Mouse (Mus musculus) midbrain, embryonic 15.5 days (tissue): ENCODE data around the gene Abi1. TPM values are rescaled to one million over a fixed set of nuclear protein-coding genes. Genes with fewer than 3 reads are reported as not detected.
"Not testable (repeated sequence)": the region's sequence is repeated elsewhere in the genome, so short reads cannot be mapped to it uniquely, and the experiment has no call there.

Source experiments
- ATAC-seq: fragments of 200-750 bp; cut with Nextera tagmentation; replicated peaks from 2 replicates; pipeline ENCODE4 v1.8.0; 2017; ENCODE audit warnings: moderate TSS enrichment
- H3K27ac ChIP-seq: fragments of 300-500 bp; sonication (generic); 2 replicates; pipeline ENCODE4 v1.5.1; 2015; ENCODE audit warnings: mild to moderate bottlenecking, inconsistent platforms
- H3K27me3 ChIP-seq: fragments of 300-500 bp; sonication (generic); replicated peaks from 2 replicates; pipeline ENCODE4 v1.6.1; 2015; ENCODE audit warnings: inconsistent platforms
- H3K36me3 ChIP-seq: fragments of 300-500 bp; sonication (generic); replicated peaks from 2 replicates; pipeline ENCODE4 v1.6.1; 2015; ENCODE audit warnings: inconsistent platforms
- H3K4me1 ChIP-seq: fragments of 300-500 bp; sonication (generic); 2 replicates; pipeline ENCODE4 v1.6.1; 2015; ENCODE audit warnings: inconsistent platforms
- H3K4me2 ChIP-seq: fragments of 300-500 bp; sonication (generic); 2 replicates; pipeline ENCODE4 v1.6.1; 2015; ENCODE audit warnings: inconsistent platforms, mild to moderate bottlenecking, moderate library complexity
- H3K4me3 ChIP-seq: fragments of 300-500 bp; sonication (generic); 2 replicates; pipeline ENCODE4 v1.5.1; 2015; ENCODE audit warnings: mild to moderate bottlenecking, inconsistent platforms
- H3K9ac ChIP-seq: fragments of 300-500 bp; sonication (generic); 2 replicates; pipeline ENCODE4 v1.6.1; 2015; ENCODE audit warnings: mild to moderate bottlenecking, inconsistent platforms
- H3K9me3 ChIP-seq: fragments of 300-500 bp; sonication (generic); 2 replicates; pipeline ENCODE4 v1.6.1; 2016; ENCODE audit warnings: inconsistent platforms
- whole genome bisulfite sequencing: fragments of 180-500 bp; shearing (Covaris S2); methylation state at CpG from one replicate; pipeline ENCODE4 v1.1.7; 2015; ENCODE audit warnings: mixed read lengths; 5-methylcytosine and 5-hydroxymethylcytosine counted together
- polyA plus RNA-seq: library from polyadenylated mRNA; unstranded; fragments of >200 nt; fragmentation: Nextera tagmentation; extraction: Ambion mirVana; gene quantifications from 2 replicates; pipeline ENCODE4 v1.2.1, GENCODE M21; 2015

Abi1 gene
- polyA plus RNA-seq, 1 experiment from 2014 or later, result 63.1 TPM

- 94% methylated on average over 4 of the region's 4 CpGs for whole genome bisulfite sequencing
- H3K9me3 ChIP-seq, result no peaks in the 10 kb centered on the region
- H3K4me3 ChIP-seq, result no peak overlapping the region
- no peak overlapping the region for H3K9ac ChIP-seq
- ATAC-seq, result no peak
- no peaks in the 10 kb centered on the region for H3K27me3 ChIP-seq
- H3K4me1 ChIP-seq, result no peaks in the 10 kb centered on the region
- no peaks in the 10 kb centered on the region for H3K36me3 ChIP-seq
- H3K4me2 ChIP-seq, result no peak overlapping the region
- H3K27ac ChIP-seq, result no peak overlapping the region
These were observed 16.2 kb downstream of the Abi1 start for GRCm38 (mm10) chr2:23023714-23024282.

- Histone ChIP-seq H3K27ac (no peak overlapping the region), H3K9ac (no peak overlapping the region), H3K27me3 (no peaks in the 10 kb centered on the region), H3K36me3 (no peaks in the 10 kb centered on the region), H3K4me1 (no peaks in the 10 kb centered on the region), H3K9me3 (no peaks in the 10 kb centered on the region), H3K4me3 (no peak overlapping the region), H3K4me2 (no peak overlapping the region)
- ATAC-seq, result no peak
- 77% methylated on average over 3 of the region's 3 CpGs for WGBS
These were observed 17.0 kb downstream of the Abi1 start for GRCm38 (mm10) chr2:23023023-23023422.

GRCm38 (mm10) chr2:23021721-23022120 is 18.3 kb downstream of the Abi1 start:
- Histone ChIP-seq H3K9ac (no peak overlapping the region), H3K4me2 (no peak overlapping the region), H3K27me3 (no peaks in the 10 kb centered on the region), H3K4me3 (no peak overlapping the region), H3K27ac (no peak overlapping the region), H3K9me3 (no peaks in the 10 kb centered on the region), H3K36me3 (no peaks in the 10 kb centered on the region), H3K4me1 (no peaks in the 10 kb centered on the region)
- no peak for ATAC-seq
- WGBS, result 50% methylated on average over 4 of the region's 4 CpGs

- 88% methylated on average over 4 of the region's 4 CpGs for WGBS
- Histone ChIP-seq H3K4me2 (no peak overlapping the region), H3K36me3 (no peaks in the 10 kb centered on the region), H3K9ac (no peak overlapping the region), H3K4me3 (no peak overlapping the region), H3K27me3 (no peaks in the 10 kb centered on the region), H3K27ac (no peak overlapping the region), H3K9me3 (no peaks in the 10 kb centered on the region), H3K4me1 (no peaks in the 10 kb centered on the region)
- ATAC-seq, result no peak
These were observed 18.7 kb downstream of the Abi1 start for GRCm38 (mm10) chr2:23021320-23021719.

- WGBS, result 90% methylated on average over 2 of the region's 2 CpGs
- Histone ChIP-seq H3K4me2 (no peak overlapping the region), H3K36me3 (no peaks in the 10 kb centered on the region), H3K4me1 (no peaks in the 10 kb centered on the region), H3K27ac (no peak overlapping the region), H3K9me3 (no peaks in the 10 kb centered on the region), H3K4me3 (no peak overlapping the region), H3K9ac (no peak overlapping the region), H3K27me3 (no peaks in the 10 kb centered on the region)
- ATAC-seq, result no peak
These were observed 20.9 kb downstream of the Abi1 start for GRCm38 (mm10) chr2:23019170-23019569.

- H3K9ac ChIP-seq, result no peak overlapping the region
- no peaks in the 10 kb centered on the region for H3K36me3 ChIP-seq
- no peak overlapping the region for H3K4me2 ChIP-seq
- no peaks in the 10 kb centered on the region for H3K9me3 ChIP-seq
- no peak overlapping the region for H3K27ac ChIP-seq
- WGBS, result 90% methylated on average over 3 of the region's 3 CpGs
- ATAC-seq, result no peak
- H3K27me3 ChIP-seq, result no peaks in the 10 kb centered on the region
- H3K4me3 ChIP-seq, result no peak overlapping the region
- H3K4me1 ChIP-seq, result no peaks in the 10 kb centered on the region
These were observed 23.9 kb downstream of the Abi1 start for GRCm38 (mm10) chr2:23016121-23016520.

GRCm38 (mm10) chr2:23015335-23015734 is 24.7 kb downstream of the Abi1 start:
- Histone ChIP-seq H3K27ac (no peak overlapping the region), H3K9ac (no peak overlapping the region), H3K9me3 (no peaks in the 10 kb centered on the region), H3K4me3 (no peak overlapping the region), H3K4me2 (no peak overlapping the region), H3K27me3 (no peaks in the 10 kb centered on the region), H3K36me3 (no peaks in the 10 kb centered on the region), H3K4me1 (no peaks in the 10 kb centered on the region)
- peak; percentile 65 for ATAC-seq
- WGBS, result 56% methylated on average over 18 of the region's 18 CpGs

GRCm38 (mm10) chr2:23014935-23015334 is 25.1 kb downstream of the Abi1 start:
- H3K27me3 ChIP-seq, H3K9me3 ChIP-seq, ATAC-seq, H3K27ac ChIP-seq, H3K4me1 ChIP-seq, H3K9ac ChIP-seq, H3K4me2 ChIP-seq, H3K4me3 ChIP-seq, H3K36me3 ChIP-seq: not testable (repeated sequence)
- WGBS, result 85% methylated on average over 3 of the region's 3 CpGs

GRCm38 (mm10) chr2:23008256-23008655 is 31.8 kb downstream of the Abi1 start:
- no peak overlapping the region for H3K4me3 ChIP-seq
- no peaks in the 10 kb centered on the region for H3K27me3 ChIP-seq
- H3K9me3 ChIP-seq, result no peaks in the 10 kb centered on the region
- ATAC-seq, result no peak
- no peaks in the 10 kb centered on the region for H3K4me1 ChIP-seq
- no peak overlapping the region for H3K9ac ChIP-seq
- H3K36me3 ChIP-seq, result no peaks in the 10 kb centered on the region
- H3K4me2 ChIP-seq, result no peak overlapping the region
- WGBS, result 92% methylated on average over 1 of the region's 1 CpGs
- no peak overlapping the region for H3K27ac ChIP-seq

- Histone ChIP-seq H3K27me3 (no peaks in the 10 kb centered on the region), H3K27ac (no peak overlapping the region), H3K4me1 (no peaks in the 10 kb centered on the region), H3K36me3 (no peaks in the 10 kb centered on the region), H3K4me3 (no peak overlapping the region), H3K9me3 (no peaks in the 10 kb centered on the region), H3K9ac (no peak overlapping the region), H3K4me2 (no peak overlapping the region)
- no peak for ATAC-seq
- WGBS, result 86% methylated on average over 7 of the region's 7 CpGs
These were observed 32.5 kb downstream of the Abi1 start for GRCm38 (mm10) chr2:23007577-23007976.

GRCm38 (mm10) chr2:23007149-23007548 is 32.9 kb downstream of the Abi1 start:
- no peak overlapping the region for H3K4me2 ChIP-seq
- no peaks in the 10 kb centered on the region for H3K27me3 ChIP-seq
- WGBS, result 85% methylated on average over 2 of the region's 2 CpGs
- no peak overlapping the region for H3K27ac ChIP-seq
- no peaks in the 10 kb centered on the region for H3K9me3 ChIP-seq
- ATAC-seq, result no peak
- no peaks in the 10 kb centered on the region for H3K36me3 ChIP-seq
- H3K9ac ChIP-seq, result no peak overlapping the region
- H3K4me3 ChIP-seq, result no peak overlapping the region
- no peaks in the 10 kb centered on the region for H3K4me1 ChIP-seq

GRCm38 (mm10) chr2:23006219-23006618 is 33.8 kb downstream of the Abi1 start:
- Histone ChIP-seq H3K4me2 (no peak overlapping the region), H3K9ac (no peak overlapping the region), H3K4me3 (no peak overlapping the region), H3K4me1 (no peaks in the 10 kb centered on the region), H3K27me3 (no peaks in the 10 kb centered on the region), H3K27ac (no peak overlapping the region), H3K9me3 (no peaks in the 10 kb centered on the region), H3K36me3 (no peaks in the 10 kb centered on the region)
- 82% methylated on average over 6 of the region's 6 CpGs for WGBS
- no peak for ATAC-seq

GRCm38 (mm10) chr2:23002637-23003036 is 37.4 kb downstream of the Abi1 start:
- Histone ChIP-seq H3K4me1 (no peaks in the 10 kb centered on the region), H3K9ac (no peak overlapping the region), H3K9me3 (no peaks in the 10 kb centered on the region), H3K27ac (no peak overlapping the region), H3K36me3 (no peaks in the 10 kb centered on the region), H3K4me2 (no peak overlapping the region), H3K27me3 (no peaks in the 10 kb centered on the region), H3K4me3 (no peak overlapping the region)
- 52% methylated on average over 3 of the region's 3 CpGs for WGBS
- ATAC-seq, result no peak
